Mouse (Mus musculus): ENCODE results near the gene Doc2g. TPM values are rescaled to one million over a fixed set of nuclear protein-coding genes. Genes with fewer than 3 reads are reported as not detected.
"Not testable (repeated sequence)": the region's sequence is repeated elsewhere in the genome, so short reads cannot be mapped to it uniquely, and the experiment has no call there.

Doc2g gene
- polyA plus RNA-seq, 1 experiment from 2014 or later, result 4.8 TPM

DNA sequence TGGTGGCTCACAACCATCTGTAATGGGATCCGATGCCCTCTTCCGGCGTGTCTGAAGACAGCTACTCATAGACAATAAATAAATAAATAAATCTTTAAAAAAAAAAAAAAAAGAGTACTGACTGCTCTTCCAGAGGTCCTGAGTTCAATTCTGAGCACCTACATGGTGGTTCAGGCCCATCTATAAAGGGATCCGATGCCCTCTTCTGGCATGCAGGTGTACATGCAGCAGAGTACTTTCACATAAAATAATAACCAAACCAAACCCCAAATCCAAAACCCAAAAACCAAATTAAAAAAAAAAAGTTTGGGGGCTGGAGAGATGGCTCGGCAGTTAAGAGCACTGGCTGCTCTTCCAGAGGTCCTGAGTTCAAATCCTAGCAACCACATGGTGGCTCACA is 46.0 kb downstream of the Doc2g start:
- not testable (repeated sequence) for H3K36me3 ChIP-seq (ENCODE audit: control insufficient read depth, insufficient read depth, low read length); H3K9me3 ChIP-seq (replicated peaks; ENCODE audit: control insufficient read depth, low read length); H3K4me1 ChIP-seq (ENCODE audit: control insufficient read depth, insufficient read depth, low read length); ATAC-seq (ENCODE audit: insufficient read depth, low FRiP score); H3K4me2 ChIP-seq (ENCODE audit: low read depth, low read length); H3K27ac ChIP-seq (ENCODE audit: low read length); H3K27me3 ChIP-seq (ENCODE audit: control insufficient read depth, insufficient read depth, low read length); H3K9ac ChIP-seq (ENCODE audit: low read length); H3K4me3 ChIP-seq (replicated peaks; ENCODE audit: low read length)
- WGBS, result 81% methylated on average over 5 of the region's 5 CpGs

DNA sequence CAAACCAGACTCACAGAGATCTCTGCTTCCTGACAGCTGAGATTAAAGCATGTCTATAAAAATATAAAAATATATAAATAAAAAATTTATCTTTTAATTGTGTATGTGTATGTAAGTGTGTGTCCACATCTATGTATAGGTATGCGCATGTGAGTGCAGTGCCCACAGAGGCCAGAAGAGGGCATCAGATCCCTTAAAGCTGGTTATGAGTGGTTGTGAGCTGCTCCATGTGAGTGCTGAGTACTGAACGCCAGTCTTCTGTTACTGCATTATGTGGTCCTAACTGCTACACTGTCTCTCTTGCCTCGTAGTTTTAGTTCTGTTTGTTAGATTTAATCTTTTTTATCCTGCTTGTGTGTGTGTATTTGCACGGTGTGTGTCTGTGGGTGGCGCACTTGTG is 47.9 kb downstream of the Doc2g start:
- H3K4me3 ChIP-seq (replicated peaks; ENCODE audit: low read length), result no peak overlapping the region
- H3K9me3 ChIP-seq (replicated peaks; ENCODE audit: control insufficient read depth, low read length), result no peaks in the 10 kb centered on the region
- WGBS, result 92% methylated on average over 5 of the region's 5 CpGs
- no peaks in the 10 kb centered on the region for H3K36me3 ChIP-seq (ENCODE audit: control insufficient read depth, insufficient read depth, low read length)
- H3K27me3 ChIP-seq (ENCODE audit: control insufficient read depth, insufficient read depth, low read length), result no peaks in the 10 kb centered on the region
- H3K4me1 ChIP-seq (ENCODE audit: control insufficient read depth, insufficient read depth, low read length), result 0 out of 2 replicates have a peak, but pooled peaks cover 4% of the 10 kb centered on the region
- H3K4me2 ChIP-seq (ENCODE audit: low read depth, low read length), result no peak overlapping the region
- no peak for ATAC-seq (ENCODE audit: insufficient read depth, low FRiP score)
- H3K9ac ChIP-seq (ENCODE audit: low read length), result no peak overlapping the region
- no peak overlapping the region for H3K27ac ChIP-seq (ENCODE audit: low read length)

- no peak overlapping the region for H3K27ac ChIP-seq (ENCODE audit: low read length)
- 49% methylated on average over 10 of the region's 10 CpGs for WGBS
- ATAC-seq (ENCODE audit: insufficient read depth, low FRiP score), result no peak
- no peaks in the 10 kb centered on the region for H3K36me3 ChIP-seq (ENCODE audit: control insufficient read depth, insufficient read depth, low read length)
- H3K4me3 ChIP-seq (replicated peaks; ENCODE audit: low read length), result no peak overlapping the region
- H3K9ac ChIP-seq (ENCODE audit: low read length), result no peak overlapping the region
- H3K4me2 ChIP-seq (ENCODE audit: low read depth, low read length), result no peak overlapping the region
- no peaks in the 10 kb centered on the region for H3K27me3 ChIP-seq (ENCODE audit: control insufficient read depth, insufficient read depth, low read length)
- H3K9me3 ChIP-seq (replicated peaks; ENCODE audit: control insufficient read depth, low read length), result no peaks in the 10 kb centered on the region
- H3K4me1 ChIP-seq (ENCODE audit: control insufficient read depth, insufficient read depth, low read length), result 0 out of 2 replicates have a peak, but pooled peaks cover 4% of the 10 kb centered on the region
Measured at GRCm38 (mm10) chr19:4051741-4052515, 48.8 kb downstream of the Doc2g start.

GRCm38 (mm10) chr19:4052516-4053030 is 49.5 kb downstream of the Doc2g start:
- Histone ChIP-seq H3K27me3 (ENCODE audit: control insufficient read depth, insufficient read depth, low read length) (no peaks in the 10 kb centered on the region), H3K36me3 (ENCODE audit: control insufficient read depth, insufficient read depth, low read length) (no peaks in the 10 kb centered on the region), H3K27ac (ENCODE audit: low read length) (no peak overlapping the region), H3K9me3 (replicated peaks; ENCODE audit: control insufficient read depth, low read length) (no peaks in the 10 kb centered on the region), H3K9ac (ENCODE audit: low read length) (no peak overlapping the region), H3K4me3 (replicated peaks; ENCODE audit: low read length) (no peak overlapping the region), H3K4me1 (ENCODE audit: control insufficient read depth, insufficient read depth, low read length) (0 out of 2 replicates have a peak, but pooled peaks cover 4% of the 10 kb centered on the region), H3K4me2 (ENCODE audit: low read depth, low read length) (no peak overlapping the region)
- no peak for ATAC-seq (ENCODE audit: insufficient read depth, low FRiP score)
- WGBS, result 77% methylated on average over 5 of the region's 5 CpGs

GRCm38 (mm10) chr19:4054613-4055012 is 51.5 kb downstream of the Doc2g start:
- Histone ChIP-seq H3K9ac (ENCODE audit: low read length) (no peak overlapping the region), H3K9me3 (replicated peaks; ENCODE audit: control insufficient read depth, low read length) (no peaks in the 10 kb centered on the region), H3K36me3 (ENCODE audit: control insufficient read depth, insufficient read depth, low read length) (no peaks in the 10 kb centered on the region), H3K27me3 (ENCODE audit: control insufficient read depth, insufficient read depth, low read length) (no peaks in the 10 kb centered on the region), H3K4me2 (ENCODE audit: low read depth, low read length) (no peak overlapping the region), H3K4me1 (ENCODE audit: control insufficient read depth, insufficient read depth, low read length) (0 out of 2 replicates have a peak, but pooled peaks cover 4% of the 10 kb centered on the region), H3K27ac (ENCODE audit: low read length) (no peak overlapping the region), H3K4me3 (replicated peaks; ENCODE audit: low read length) (no peak overlapping the region)
- whole genome bisulfite sequencing, result 89% methylated on average over 5 of the region's 5 CpGs
- no peak for ATAC-seq (ENCODE audit: insufficient read depth, low FRiP score)

DNA sequence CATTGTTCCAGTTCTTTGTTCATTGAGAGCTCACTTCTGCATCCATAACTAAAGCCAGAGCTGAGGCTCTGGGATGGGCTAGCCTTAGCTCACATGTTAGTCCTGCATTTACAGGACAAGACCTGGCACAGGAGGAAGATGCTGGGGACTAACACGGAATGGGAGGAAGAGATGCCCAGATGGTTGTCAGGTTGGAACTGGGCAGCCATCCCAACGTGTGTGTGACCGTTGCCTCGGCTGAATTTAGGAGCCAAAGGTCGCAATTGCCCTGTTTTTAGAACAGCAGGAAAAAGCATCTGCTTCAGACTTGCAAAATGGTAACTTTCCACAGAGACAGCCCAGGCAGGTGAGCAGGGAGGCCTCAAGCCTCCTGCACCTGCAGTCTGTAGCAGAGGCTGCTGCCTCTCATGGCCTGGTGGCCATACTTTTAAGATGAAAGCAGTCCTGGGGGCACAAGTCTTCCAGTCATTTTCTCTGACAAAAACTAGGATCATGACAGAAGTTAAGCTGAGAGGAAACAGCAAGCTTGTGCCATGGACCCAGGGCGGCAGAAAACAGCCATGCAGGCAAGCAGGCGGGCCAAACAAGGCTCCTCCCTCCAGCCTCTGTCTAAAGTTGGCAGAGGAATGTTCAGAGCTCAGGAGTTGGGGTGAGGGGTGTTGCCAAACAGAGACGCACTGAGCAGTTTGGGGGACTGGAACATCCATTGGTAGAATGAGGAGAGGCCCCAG is 52.3 kb downstream of the Doc2g start:
- H3K36me3 ChIP-seq (ENCODE audit: control insufficient read depth, insufficient read depth, low read length), result no peaks in the 10 kb centered on the region
- no peaks in the 10 kb centered on the region for H3K27me3 ChIP-seq (ENCODE audit: control insufficient read depth, insufficient read depth, low read length)
- no peak overlapping the region for H3K4me2 ChIP-seq (ENCODE audit: low read depth, low read length)
- H3K4me1 ChIP-seq (ENCODE audit: control insufficient read depth, insufficient read depth, low read length), result 0 out of 2 replicates have a peak, but pooled peaks cover 4% of the 10 kb centered on the region
- no peak overlapping the region for H3K27ac ChIP-seq (ENCODE audit: low read length)
- no peaks in the 10 kb centered on the region for H3K9me3 ChIP-seq (replicated peaks; ENCODE audit: control insufficient read depth, low read length)
- no peak for ATAC-seq (ENCODE audit: insufficient read depth, low FRiP score)
- H3K4me3 ChIP-seq (replicated peaks; ENCODE audit: low read length), result no peak overlapping the region
- WGBS, result 64% methylated on average over 8 of the region's 8 CpGs
- no peak overlapping the region for H3K9ac ChIP-seq (ENCODE audit: low read length)

GRCm38 (mm10) chr19:4055947-4056693 is 53.0 kb downstream of the Doc2g start:
- no peaks in the 10 kb centered on the region for H3K9me3 ChIP-seq (replicated peaks; ENCODE audit: control insufficient read depth, low read length)
- no peak overlapping the region for H3K4me2 ChIP-seq (ENCODE audit: low read depth, low read length)
- WGBS, result 52% methylated on average over 15 of the region's 15 CpGs
- H3K4me1 ChIP-seq (ENCODE audit: control insufficient read depth, insufficient read depth, low read length), result 0 out of 2 replicates have a peak, but pooled peaks cover 4% of the 10 kb centered on the region
- no peak for ATAC-seq (ENCODE audit: insufficient read depth, low FRiP score)
- no peaks in the 10 kb centered on the region for H3K27me3 ChIP-seq (ENCODE audit: control insufficient read depth, insufficient read depth, low read length)
- no peaks in the 10 kb centered on the region for H3K36me3 ChIP-seq (ENCODE audit: control insufficient read depth, insufficient read depth, low read length)
- H3K27ac ChIP-seq (ENCODE audit: low read length), result no peak overlapping the region; the same call in 1 of the 2 replicates
- H3K4me3 ChIP-seq (replicated peaks; ENCODE audit: low read length), result no peak overlapping the region
- H3K9ac ChIP-seq (ENCODE audit: low read length), result no peak overlapping the region
